Mouse (Mus musculus): ENCODE results near the gene Cercam.

Cercam gene

GRCm38 (mm10) chr2:29853736-29854135 lies 15.2 kb upstream of the Cercam start:
- WGBS: 58% methylated on average over 5 of the region's 5 CpGs

- 86% methylated on average over 10 of the region's 10 CpGs for WGBS
These were observed 13.3 kb upstream of the Cercam start for GRCm38 (mm10) chr2:29855585-29856210.

- WGBS: 35% methylated on average over 19 of the region's 19 CpGs
These were observed 12.3 kb upstream of the Cercam start for GRCm38 (mm10) chr2:29856451-29857260.

- 74% methylated on average over 2 of the region's 2 CpGs for WGBS
These were observed 11.6 kb upstream of the Cercam start for GRCm38 (mm10) chr2:29857341-29857740.

GRCm38 (mm10) chr2:29857967-29858366 lies 11.0 kb upstream of the Cercam start:
- WGBS: 75% methylated on average over 5 of the region's 5 CpGs

- 14% methylated on average over 5 of the region's 5 CpGs for WGBS
These were observed 10.1 kb upstream of the Cercam start for GRCm38 (mm10) chr2:29858748-29859473.

- 77% methylated on average over 4 of the region's 4 CpGs for WGBS
These were observed 3.8 kb upstream of the Cercam start for GRCm38 (mm10) chr2:29865125-29865524.

- WGBS: 24% methylated on average over 17 of the region's 17 CpGs
These were observed 885 bp downstream of the Cercam start for GRCm38 (mm10) chr2:29869646-29870451.

- WGBS: 88% methylated on average over 10 of the region's 10 CpGs
These were observed 3.8 kb downstream of the Cercam start for GRCm38 (mm10) chr2:29872581-29873295.

GRCm38 (mm10) chr2:29873801-29874200 lies 4.8 kb downstream of the Cercam start:
- 90% methylated on average over 4 of the region's 4 CpGs for WGBS

GRCm38 (mm10) chr2:29878061-29878460 lies 9.1 kb downstream of the Cercam start:
- 65% methylated on average over 4 of the region's 4 CpGs for WGBS

- 80% methylated on average over 8 of the region's 8 CpGs for WGBS
These were observed 10.2 kb downstream of the Cercam start for GRCm38 (mm10) chr2:29879191-29879590.

- 58% methylated on average over 17 of the region's 17 CpGs for WGBS
These were observed 11.2 kb downstream of the Cercam start for GRCm38 (mm10) chr2:29879964-29880830.

- 80% methylated on average over 9 of the region's 9 CpGs for WGBS
These were observed 17.8 kb downstream of the Cercam start for GRCm38 (mm10) chr2:29886659-29887292.

GRCm38 (mm10) chr2:29889066-29889944 lies 20.3 kb downstream of the Cercam start, which contains the start of gene Odf2:
Gene Odf2, plus strand, starts transcription at chr2:29889221.
- WGBS: under 1% methylated on average over 68 of the region's 70 CpGs

- under 1% methylated on average over 61 of the region's 61 CpGs for WGBS
These were observed 21.2 kb downstream of the Cercam start for GRCm38 (mm10) chr2:29889991-29890833.

- 88% methylated on average over 6 of the region's 6 CpGs for WGBS
These were observed 22.8 kb downstream of the Cercam start for GRCm38 (mm10) chr2:29891773-29892172.
